Mouse (Mus musculus) embryo, embryonic 11 days (tissue): ENCODE results near the gene Prss36.

Source experiments
- DNase-seq: peaks from one replicate; pipeline ENCODE4 v3.0.0-alpha.2; 2015

Gene Prss36

DNA sequence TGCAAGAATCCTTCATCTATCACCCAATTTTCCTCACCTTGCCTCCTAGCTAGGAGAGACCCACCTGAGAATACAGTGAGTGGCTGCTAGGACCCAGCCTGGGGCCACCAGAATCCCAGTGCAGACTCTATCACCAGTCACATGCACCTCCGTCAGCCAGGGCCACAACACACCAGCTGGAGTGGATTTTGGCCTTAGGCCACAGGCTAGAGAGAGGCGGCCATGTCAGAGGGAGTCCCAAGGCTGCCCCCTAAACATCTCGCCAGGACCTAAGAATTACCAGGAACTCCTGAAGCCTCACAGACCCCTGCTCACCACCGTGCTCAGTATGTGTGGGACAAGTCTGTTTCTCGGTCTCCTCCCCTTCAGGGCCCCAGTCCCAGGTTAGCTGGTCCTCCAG, 12.4 kb downstream of the Prss36 start:
- no peak for DNase-seq

DNA sequence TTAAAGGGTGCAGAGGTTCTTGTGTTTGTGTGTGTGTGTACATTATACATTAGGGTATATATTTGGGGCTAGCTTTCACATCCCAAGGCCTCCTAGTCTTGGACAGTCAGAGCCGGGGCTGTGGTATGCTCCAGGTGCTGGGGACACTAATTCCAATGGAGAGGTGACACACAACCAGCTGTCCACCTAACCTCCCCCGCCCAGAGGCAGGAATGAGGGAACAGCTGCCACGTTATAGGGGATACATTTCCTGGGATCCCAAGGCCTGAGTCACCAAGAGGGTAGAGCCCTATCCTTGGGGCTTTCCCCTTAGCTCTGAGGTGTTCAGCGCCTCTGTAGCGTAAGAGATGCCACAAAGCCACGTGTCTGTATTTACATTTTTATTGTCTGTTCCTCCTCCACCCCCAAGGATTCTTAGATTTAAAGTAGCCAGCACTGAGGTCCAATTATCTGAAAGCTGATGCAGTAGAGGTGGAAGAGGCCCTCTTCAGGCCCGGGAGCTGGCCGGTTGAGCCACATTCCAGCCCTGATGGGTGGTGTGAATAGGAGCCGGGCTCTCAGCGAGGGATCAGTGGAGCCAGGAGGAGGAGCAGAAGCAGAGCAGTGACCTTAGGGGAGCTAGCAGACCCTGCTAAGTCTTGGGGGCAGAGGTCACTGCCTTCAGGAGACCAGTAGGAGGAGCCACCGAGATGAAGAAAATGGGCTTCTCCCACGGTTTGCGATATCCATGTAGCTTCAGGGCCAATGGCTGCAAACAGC, 14.1 kb downstream of the Prss36 start:
- peak; percentile 64 for DNase-seq

DNA sequence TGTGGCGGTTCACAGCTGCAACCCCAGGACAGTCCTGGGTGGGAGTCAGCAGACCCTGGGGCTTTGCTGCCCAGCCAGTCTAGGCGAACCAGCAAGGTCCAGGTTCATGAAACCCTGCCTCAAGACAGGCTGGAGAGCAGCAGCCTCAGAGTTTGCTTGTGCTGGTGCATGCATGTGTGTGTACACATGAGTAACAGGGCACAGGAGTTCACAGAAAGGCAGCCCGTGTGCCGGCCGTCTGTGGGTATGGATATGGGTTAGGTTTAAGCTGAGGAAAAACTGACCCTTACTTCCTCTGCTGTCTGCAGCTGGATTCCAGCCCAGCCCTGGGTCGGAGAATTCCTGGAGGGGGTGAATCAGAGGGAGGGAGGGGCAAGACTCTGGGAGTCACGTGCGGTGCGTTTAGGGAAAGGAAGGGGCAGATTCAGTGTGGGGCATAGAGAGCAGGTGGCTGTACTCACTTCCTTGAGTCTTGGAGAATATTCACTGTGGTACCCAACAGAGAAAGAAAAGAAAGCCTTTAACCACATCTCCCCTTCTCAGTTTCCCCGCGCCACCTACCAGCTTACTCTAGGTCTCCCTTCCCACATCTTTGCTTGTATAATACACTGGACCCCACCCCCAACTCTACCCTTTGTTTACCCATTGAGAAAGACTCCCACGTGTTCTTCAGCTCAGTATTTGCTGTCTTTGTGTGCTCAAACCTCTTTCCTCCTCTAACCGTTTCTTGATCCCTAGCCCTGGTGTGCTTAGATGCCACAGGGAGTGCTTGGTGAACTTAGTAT, 15.0 kb downstream of the Prss36 start:
- DNase-seq, result peak; percentile 30

DNA sequence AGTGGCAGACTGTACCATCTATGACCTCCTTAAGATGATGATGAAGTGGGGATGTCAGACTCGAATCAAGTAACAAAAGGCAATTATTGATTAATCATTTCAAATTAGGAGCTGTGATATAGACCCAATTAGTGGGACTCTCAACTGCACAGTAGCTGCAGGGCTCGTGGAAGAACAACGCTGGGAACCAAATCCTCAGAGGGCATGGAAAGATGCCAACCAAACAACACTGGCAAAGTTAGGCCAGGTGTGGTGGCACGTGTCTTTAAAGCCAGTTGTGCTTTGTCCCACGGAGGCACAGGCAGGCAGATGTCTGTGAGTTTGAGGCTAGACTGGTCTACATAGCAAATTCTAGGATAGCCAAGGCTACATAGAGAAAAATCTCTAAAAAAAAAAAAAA, 15.9 kb downstream of the Prss36 start:
- no peak for DNase-seq

DNA sequence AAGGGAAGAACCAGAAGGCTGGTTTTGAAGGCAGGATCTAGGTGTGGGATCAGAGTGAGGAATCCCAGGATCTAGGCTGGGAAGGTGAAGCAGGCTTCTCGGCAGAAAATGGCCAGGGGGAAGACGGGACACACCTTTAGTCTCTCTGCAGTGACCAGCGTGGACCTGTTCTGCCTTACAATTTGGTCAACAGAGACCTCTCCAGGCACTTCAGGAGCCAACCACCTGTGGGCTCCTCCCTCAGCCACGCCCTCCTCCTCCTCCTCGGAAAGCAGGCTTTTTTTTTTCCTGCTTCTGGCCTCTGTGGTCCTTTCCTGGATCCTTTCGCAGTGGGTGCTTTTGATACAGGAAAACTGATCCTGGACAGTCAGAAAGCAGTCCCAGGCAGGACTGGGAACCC, 16.6 kb downstream of the Prss36 start, which contains the start of gene Prss8:
Gene Prss8, minus strand, starts transcription at position 182 of the 400 bp plus-strand sequence.
- peak; percentile 21 for DNase-seq

DNA sequence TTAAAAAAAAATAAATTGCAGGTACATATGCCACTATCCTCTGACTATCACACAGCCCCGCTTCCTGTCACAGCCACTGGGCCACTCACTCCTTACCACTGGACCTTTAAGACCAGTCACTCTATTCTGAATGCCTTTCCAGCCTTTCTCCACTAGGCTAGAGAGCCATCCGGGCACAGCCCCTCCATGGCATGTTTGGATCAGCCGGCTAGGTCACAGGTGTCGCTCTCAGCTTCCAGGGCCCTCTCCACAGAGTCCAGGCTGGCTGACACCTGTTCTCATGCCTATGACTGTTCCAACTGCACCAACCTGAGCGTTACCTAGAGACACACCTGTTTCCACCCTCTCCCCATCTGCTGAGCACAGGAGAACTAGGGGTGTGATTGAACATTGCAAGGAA, 17.9 kb downstream of the Prss36 start:
- no peak for DNase-seq

DNA sequence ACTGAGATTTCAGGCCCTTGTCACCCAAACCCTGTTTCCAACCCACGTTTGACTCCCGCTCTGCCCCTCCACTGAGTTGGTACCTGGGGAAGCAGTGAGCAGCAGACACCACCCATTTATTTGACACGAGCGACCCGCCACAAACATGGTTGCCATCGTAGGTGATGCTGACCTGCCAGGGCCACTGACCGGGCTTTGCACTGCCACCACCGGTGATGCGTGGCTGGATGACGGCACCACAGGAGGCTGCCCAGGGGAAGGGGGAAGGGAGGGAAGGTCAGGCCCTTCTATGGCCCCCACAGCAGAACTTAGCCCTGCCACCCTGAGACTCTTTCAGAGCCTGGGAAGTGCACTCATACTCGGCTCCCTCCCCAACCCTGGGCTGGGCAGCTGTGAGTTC, 18.8 kb downstream of the Prss36 start:
- DNase-seq, result no peak

DNA sequence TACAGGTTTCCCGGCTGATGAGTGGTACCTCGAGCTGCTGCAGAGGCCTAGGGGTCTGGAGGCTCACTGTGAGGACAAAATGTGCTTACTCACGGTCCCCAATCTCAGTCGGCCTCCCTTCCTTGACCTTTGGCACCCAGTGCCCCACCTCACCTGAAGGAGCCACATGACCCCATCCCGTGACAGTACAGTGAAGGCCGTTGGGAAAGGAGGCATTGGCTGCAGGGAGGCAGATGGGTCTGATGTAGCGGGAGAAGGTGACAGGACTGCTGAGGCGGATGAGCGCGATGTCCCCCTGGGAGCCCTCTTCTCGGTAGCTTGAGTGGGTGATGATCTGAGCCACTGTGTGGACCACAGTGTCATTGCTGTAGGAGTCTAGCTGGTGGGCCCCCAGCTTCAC, 19.7 kb downstream of the Prss36 start:
- DNase-seq, result no peak

DNA sequence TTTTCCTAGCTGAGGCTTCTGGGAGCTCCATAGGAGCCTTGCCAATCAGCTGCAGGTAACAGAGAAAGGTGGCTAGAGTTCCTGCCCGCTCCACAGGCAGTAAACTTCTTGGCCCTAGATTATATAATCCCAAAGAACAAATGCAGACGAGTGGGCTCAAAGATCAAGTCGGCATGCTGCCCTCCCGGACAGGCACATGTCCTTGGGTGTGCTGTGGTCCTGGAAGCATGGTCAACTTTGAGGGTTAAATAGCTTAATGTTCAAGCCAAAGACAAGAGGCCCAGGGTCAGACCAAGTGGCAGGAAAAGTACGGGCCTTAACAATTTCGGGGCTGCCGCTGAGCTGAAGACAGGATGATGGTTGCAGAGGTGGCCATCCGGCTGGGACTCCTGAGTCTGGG, 20.5 kb downstream of the Prss36 start:
- DNase-seq, result no peak

DNA sequence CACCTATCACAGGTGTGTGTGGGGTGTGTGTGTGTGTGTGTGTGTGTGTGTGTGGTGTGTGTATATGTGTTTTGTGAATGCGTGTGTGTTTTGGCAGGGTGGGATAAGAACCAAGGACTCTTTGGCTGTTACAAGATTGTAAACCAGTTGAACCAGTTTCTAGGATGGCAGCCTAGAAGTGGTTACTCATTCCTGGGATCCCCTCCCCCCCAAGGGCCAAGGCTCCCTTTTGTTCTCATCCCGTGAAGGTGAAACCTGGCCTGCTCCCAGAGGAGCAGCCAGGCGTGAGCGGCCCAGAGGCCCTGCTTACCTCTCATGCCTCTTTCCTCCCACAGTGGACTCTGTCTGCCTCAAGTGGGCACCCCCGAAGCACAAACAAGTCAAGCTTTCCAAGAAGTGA, 21.3 kb downstream of the Prss36 start:
- DNase-seq, result no peak

DNA sequence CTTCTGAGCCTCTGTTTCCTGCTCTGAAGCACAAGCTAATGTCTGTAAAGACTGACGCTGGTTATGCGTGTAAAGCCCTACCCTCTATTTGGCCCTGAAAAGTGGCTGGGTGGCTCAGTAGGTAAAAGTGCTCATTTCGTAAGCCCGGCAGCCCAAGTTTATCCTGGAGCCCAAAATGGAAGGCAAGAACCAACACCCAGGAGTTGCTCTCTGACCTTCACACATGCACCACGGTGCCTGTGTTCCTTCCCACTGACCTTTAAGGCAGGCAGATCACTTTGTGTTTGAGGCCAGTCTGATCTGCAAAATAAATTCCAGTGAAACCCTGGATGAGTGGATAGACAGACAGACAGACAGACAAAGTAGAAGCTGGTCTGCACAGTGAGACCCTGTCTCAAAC, 22.8 kb downstream of the Prss36 start:
- no peak for DNase-seq

DNA sequence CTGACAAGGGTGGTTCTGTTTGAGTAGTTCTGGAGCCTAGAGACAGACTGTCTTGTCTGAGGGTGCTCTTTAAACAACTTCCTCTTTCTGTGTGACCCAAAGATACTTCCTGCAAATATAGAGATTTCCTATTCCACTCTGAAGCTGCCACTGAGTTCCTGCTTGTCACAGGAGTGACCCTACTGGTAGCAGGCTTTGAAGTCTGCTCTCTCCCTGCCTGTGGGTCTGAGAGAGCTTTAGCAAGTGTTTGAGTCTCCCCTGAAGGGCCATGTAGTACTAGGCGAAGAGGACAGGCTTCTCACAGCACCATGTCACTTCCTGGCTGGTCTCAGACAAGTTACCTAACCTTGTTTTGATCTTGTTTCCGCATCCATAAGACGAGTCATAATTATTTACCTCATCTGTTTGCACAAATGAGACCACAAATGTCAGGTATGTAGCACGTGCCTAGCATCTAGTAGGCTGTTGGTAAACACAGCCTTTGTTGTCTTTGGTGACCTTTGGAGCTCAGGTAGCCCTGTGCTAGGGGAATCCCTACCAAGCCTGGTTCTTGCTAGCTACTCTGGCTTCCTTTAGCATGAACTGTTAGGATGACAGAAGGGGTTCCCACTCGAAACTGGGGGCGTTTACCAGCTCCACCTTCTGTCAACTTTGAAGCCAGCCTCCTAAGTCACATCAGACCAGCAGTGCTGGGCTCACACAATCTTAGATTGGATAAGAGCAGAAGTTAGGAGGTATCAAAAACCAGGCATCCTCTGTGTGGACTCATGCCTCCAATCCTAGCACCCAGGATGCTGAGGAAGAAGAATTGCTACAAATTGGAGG, 23.9 kb downstream of the Prss36 start:
- DNase-seq, result no peak

DNA sequence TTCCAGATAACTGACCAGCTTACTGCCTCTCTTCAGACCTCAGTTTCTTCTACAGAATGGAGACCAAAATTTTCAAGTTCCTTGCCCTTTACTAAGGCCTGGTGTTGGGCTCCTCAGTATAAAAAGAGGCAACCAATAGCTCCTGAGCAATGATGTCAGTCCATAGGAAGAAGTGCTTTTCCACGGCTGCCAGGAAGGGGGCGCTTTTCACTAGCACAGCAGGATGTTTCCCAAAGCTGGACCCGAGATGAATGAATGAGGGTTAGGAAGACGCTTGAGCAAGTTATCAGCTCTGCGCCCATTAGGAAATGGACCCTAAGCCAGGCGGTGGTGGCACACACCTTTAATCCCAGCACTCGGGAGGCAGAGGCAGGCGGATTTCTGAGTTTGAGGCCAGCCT, 25.0 kb downstream of the Prss36 start:
- no peak for DNase-seq

DNA sequence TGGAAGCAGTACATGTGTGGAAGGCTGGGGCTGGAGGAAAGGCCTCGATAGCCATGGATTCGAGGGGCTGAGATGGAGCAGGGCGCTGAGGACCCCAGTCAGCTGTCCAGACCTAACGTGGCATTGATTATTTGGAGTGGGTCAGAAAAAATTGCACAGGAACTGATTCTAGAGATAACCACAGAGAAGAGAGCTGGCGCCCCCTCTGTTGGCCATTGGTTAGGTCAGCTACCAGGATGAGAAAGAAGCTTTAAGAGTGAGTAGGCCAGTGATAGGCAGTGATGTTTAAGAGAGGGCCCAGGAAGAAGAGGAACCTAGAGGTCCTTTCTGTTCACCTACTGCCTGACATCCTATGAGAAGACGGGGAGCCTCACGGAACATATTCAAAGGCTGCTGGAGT, 27.2 kb downstream of the Prss36 start:
- no peak for DNase-seq

DNA sequence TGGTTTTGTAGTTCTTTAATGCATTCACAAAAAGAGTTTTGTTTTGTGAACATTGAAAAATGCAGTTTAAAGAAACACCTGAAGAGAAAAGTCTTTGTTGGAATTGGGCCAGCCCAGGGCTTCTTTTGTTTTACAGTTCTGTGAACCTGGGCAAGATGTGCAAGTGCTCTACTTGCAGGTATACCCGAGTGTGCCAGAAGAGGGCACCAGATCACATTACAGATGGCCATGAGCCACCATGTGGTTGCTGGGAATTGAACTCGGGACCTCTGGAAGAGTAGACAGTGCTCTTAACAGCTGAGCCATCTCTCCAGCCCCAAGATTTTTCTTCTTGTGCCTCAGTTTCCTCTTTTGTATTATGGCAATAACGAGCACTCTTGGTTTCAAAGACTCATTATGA, 28.3 kb downstream of the Prss36 start:
- peak; percentile 49 for DNase-seq

DNA sequence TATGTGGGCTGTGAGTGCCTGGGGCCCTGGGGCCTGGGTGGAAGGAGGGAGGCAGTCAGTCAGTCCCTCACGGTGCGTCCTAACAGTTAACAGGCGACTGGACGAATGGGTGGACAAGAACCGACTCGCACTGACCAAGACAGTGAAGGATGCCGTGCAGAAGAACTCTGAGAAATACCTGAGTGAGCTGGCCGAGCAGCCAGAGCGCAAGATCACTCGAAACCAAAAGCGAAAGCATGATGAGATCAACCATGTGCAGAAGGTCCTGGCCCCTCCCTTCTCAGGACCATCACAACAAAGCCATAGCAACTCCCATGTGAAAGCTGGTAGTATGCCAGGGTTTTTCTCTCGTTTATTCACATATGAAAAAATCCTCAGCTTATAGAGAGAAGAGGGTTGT, 31.2 kb downstream of the Prss36 start:
- no peak for DNase-seq

DNA sequence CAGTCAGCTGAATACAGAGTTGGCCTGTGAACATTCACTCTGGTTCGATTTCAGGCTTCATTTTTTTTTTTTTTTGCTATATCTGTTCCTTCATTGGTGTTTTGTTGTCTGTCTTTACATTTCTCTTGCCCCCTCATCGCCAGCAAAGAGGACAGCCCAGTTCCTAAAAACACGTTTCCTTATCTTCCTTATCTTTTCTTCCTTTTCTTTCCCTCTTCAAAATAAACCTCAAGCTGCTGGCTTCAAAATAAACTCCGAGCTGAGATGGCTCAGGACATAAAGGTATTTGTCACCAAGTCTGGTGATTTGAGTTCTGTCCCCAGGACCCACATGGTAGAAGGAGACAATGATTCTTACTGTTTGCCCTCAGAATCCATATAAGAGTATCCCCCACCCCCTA, 33.6 kb downstream of the Prss36 start:
- no peak for DNase-seq

DNA sequence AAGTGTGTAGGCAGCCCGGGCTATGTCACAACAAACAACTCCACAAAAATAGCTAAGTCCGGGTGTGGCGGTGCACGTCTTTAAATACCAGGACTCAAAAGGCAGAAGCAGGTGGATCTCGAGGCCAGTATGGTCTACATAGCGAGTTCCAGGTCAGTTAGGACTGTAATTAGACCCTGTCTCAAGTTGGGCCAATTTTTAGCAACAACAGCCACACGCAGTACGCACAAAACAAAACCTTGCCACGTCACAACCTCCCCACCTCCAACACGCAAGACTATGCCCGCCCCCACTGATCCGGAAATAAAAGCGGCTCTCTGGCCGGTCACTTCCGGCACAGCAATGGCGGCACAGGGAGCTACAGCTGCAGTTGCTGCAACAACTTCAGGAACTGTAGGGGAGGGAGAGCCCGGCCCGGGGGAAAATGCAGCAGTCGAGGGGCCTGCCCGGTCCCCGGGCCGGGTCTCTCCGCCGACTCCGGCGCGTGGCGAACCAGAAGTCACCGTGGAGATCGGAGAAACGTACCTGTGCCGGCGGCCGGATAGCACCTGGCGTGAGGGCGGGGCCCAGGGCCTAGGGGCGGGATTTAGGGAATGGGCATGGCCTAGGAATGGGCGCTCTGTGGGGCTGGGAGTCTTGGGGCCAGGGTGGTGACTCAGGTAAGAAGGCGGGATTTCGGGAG, 34.2 kb downstream of the Prss36 start, which contains the start of gene Kat8:
Gene Kat8, plus strand, starts transcription at position 327 of the 682 bp plus-strand sequence.
- peak; percentile 96 for DNase-seq

DNA sequence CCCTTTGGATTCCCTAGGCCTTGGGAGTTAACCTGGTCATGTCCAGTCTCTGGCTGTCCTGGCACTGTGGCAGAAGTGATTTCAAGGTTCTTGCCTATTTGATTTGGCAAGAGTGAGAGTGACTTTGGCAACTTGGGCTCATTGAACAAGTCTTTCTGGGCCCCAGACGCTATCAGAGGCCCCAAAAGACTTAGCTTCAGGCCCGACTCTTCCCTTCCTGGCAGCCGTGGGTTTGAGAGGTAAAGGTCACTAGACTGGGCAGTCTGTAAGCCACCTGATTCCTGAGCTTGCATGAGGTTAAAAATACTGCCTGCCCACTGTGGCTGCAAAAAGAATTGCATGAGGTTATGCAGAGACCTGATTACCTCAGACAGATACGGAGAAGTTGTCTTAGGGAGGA, 37.9 kb downstream of the Prss36 start:
- DNase-seq, result no peak

DNA sequence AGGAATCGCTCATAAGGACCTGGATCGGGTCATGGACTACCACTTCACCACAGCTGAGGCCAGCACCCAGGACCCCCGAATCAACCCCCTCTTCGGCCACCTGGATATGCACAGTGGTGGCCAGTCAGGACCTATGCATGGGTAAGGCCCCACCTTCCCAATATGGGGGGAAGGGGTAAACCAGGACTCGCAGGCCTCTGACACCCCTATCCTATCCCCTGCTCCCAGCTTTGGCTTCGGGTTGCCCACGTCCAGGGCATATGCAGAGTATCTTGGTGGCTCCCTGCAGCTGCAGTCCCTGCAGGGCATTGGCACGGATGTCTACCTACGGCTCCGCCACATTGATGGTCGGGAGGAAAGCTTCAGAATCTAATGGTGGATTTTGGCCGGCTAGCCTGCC, 38.6 kb downstream of the Prss36 start:
- DNase-seq, result no peak

DNA sequence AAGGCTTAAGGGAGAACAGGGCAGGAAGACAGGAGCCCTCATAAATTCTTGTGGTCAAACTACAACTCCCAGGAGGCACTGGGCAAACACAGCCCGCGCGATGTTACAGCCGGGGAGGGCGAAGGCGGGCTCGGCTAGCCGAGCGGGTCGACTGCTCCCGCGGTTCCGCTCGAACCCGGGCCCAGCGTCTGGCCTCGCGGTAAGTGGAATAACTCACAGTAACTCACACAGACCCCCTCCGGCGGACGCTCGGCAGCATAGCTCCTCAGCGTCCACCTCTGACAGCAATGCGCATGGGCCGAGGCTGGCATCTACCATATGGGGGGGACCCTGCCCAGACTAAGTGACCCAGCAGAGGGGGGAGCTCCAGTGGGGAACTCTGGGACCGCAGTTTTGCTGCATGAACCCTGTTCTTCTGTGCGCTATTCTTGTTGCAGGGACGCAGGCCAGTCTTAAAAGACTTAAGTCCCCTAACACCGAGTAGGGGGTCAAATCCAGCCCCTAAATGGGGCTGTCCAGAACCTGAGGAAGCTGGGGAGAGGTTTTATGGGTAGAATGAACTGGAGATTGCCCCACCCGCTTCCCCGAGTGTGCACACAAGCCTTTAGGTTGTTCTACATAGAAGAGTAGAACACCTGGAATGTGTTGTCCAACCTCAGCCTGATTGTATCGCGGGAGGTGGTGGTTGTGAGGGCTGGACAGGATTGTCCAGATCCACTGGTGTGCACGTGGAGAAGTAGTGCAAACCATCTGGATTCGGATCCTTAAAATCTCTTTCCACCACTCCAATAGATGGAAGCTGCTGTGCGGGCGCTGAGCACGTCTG, 42.3 kb downstream of the Prss36 start, which contains the start of gene Bckdk:
Gene Bckdk, plus strand, starts transcription at position 112 of the 826 bp plus-strand sequence.
- peak; percentile 92 for DNase-seq

DNA sequence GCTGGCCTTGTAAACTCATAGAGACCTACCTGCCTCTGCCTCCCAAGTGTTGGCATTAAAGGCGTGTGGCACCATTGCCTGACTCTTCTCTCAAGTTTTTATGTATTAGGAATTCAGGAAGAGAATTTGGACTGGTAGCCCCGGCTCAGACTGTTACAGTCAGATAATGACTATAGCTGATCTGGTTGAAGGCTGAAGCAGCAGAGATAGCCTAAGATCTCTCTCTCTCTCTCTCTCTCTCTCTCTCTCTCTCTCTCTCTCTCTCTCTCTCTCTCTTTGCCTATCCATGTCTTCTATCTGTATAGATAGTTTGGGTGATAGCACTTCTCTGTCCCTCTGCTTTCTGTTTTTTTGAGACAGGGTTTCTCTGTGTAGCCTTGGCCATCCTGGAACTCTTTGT, 44.8 kb downstream of the Prss36 start:
- no peak for DNase-seq
